Mouse (Mus musculus): ENCODE data around the gene Gm10577. TPM values are rescaled to one million over a fixed set of nuclear protein-coding genes. Genes with fewer than 3 reads are reported as not detected.

The Gm10577 gene
- total RNA-seq, 2 experiments from 2014 or later: not detected

DNA sequence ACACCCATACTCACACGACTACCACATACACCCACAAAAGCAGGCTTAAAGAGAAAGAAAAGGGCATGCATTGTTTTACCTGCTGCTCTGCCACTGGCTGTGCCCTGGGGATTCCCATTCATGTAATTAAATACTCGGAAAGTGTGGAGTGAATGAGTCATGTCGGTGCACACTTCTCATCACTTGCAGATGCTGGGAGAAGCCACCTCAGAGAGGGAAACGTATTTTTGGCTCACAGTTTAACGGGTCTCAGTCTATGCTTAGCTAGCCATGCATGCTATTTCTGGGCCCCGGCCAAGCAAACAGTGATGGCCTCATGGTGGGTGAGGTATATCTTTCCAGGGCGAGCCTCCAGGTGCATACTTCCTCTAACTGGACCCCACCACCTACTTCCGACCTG is 21.6 kb downstream of the Gm10577 start:
- intact Hi-C loops (cut with DNase I): loop anchor here (5.0 kb wide), 1 partner anchor 412 kb away; no protein-coding TSS in a partner anchor
- DNase-seq (ENCODE audit: extremely low spot score in 1 of 2, low spot score in 2 of 2): no peak

- intact Hi-C loops (cut with DNase I): loop anchor here (5.0 kb wide), 1 partner anchor 411 kb away; no protein-coding TSS in a partner anchor
- peak; percentile 63 to 74 for DNase-seq (ENCODE audit: extremely low spot score in 1 of 2, low spot score in 2 of 2)
Measured at GRCm38 (mm10) chr4:100998145-100998544, 22.4 kb downstream of the Gm10577 start.

- intact Hi-C loops (cut with DNase I): loop anchor here (2.0 to 5.0 kb wide), 2 partner anchors 151 to 409 kb away; no protein-coding TSS in a partner anchor
- DNase-seq (ENCODE audit: extremely low spot score in 1 of 2, low spot score in 2 of 2): no peak
Measured at GRCm38 (mm10) chr4:100996060-100996651, 24.3 kb downstream of the Gm10577 start.

- intact Hi-C loops (cut with DNase I): loop anchor here (2.0 to 5.0 kb wide), 2 partner anchors 151 to 408 kb away; no protein-coding TSS in a partner anchor
- DNase-seq (ENCODE audit: extremely low spot score in 1 of 2, low spot score in 2 of 2): no peak
Measured at GRCm38 (mm10) chr4:100995617-100996016, 24.9 kb downstream of the Gm10577 start.

GRCm38 (mm10) chr4:100994442-100995255 is 25.8 kb downstream of the Gm10577 start:
- intact Hi-C loops (cut with DNase I): loop anchor here (5.0 kb wide), 3 partner anchors 217 to 407 kb away; partner anchors contain the start of gene Cachd1
- DNase-seq (ENCODE audit: extremely low spot score in 1 of 2, low spot score in 2 of 2): no peak

DNA sequence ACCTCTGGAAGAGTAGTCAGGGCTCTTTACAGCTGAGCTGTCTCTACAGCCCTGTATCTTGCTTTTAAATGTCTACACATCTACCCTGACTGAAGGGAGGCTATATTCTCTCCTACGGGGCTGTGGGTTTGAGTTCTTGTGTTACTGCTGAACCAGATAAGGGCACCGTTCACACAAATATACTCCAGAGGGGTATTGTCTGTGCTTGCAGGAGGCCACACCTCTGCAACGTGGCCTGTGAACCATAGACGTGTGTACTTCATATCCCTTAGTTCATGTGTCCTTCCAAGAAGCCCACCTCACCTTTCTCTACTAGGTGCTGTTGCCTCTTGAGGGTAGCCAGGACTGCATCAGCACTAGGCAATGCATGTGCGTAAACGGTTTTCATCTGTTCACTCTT is 28.4 kb downstream of the Gm10577 start:
- DNase-seq (ENCODE audit: extremely low spot score in 1 of 2, low spot score in 2 of 2): no peak
- intact Hi-C loops (cut with DNase I): loop anchor here (5.0 kb wide), 2 partner anchors 215 to 265 kb away; partner anchors contain the start of gene Cachd1

DNA sequence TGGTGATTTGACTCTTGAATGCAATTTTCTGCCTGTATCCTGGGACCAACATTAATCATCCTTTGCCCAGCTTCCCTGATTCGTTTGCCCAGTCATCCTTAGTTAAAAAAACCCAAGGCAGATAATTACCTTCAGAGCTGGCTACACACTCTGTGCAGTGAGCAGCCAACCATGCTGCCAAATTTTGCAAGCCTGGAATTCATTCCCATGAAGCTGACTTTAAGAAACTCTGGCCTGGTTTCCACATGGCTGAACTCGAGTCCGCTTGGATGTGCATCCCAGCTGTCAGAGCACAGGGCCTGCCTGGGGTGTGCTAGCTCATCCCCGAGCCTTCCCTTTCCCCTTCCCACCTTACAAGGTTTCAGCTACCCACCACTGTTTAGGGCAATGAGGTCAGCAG is 29.5 kb downstream of the Gm10577 start:
- intact Hi-C loops (cut with DNase I): loop anchor here (5.0 kb wide), 2 partner anchors 214 to 264 kb away; partner anchors contain the start of gene Cachd1
- DNase-seq (ENCODE audit: extremely low spot score in 1 of 2, low spot score in 2 of 2): no peak

- no peak for DNase-seq (ENCODE audit: extremely low spot score in 1 of 2, low spot score in 2 of 2)
- intact Hi-C loops (cut with DNase I): no loop called here
Measured at GRCm38 (mm10) chr4:100988231-100988799, 32.2 kb downstream of the Gm10577 start.

DNA sequence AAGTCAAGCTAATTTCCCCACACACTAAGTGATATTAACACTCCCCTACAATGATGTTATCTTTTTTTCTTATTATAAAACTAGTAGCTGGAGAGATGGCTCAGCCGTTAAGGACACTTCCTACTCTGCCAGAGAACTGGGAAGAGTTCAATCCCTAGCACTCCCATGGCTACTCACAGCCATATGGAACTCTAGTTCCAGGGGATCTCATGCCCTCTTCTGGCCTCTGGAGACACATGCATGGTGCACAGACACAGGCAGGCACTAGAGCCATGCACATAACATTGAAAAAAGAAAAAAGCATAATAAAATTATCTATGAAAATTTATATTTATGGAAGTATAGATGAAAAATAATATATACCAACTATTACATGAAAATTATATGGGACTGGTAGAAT is 33.3 kb downstream of the Gm10577 start:
- no peak for DNase-seq (ENCODE audit: extremely low spot score in 1 of 2, low spot score in 2 of 2)
- intact Hi-C loops (cut with DNase I): no loop called here

GRCm38 (mm10) chr4:100977522-100977921 is 43.0 kb downstream of the Gm10577 start:
- intact Hi-C loops (cut with DNase I): loop anchor here (10.0 kb wide), 1 partner anchor 203 kb away; the partner anchor contains the start of gene Cachd1
- DNase-seq (ENCODE audit: extremely low spot score in 1 of 2, low spot score in 2 of 2): no peak

GRCm38 (mm10) chr4:100974455-100975035 is 46.0 kb downstream of the Gm10577 start:
- intact Hi-C loops (cut with DNase I): loop anchor here (10.0 kb wide), 1 partner anchor 200 kb away; the partner anchor contains the start of gene Cachd1
- DNase-seq (ENCODE audit: extremely low spot score in 1 of 2, low spot score in 2 of 2): no peak

- intact Hi-C loops (cut with DNase I): loop anchor here (10.0 kb wide), 1 partner anchor 199 kb away; the partner anchor contains the start of gene Cachd1
- DNase-seq (ENCODE audit: extremely low spot score in 1 of 2, low spot score in 2 of 2): no peak
Measured at GRCm38 (mm10) chr4:100973641-100974454, 46.6 kb downstream of the Gm10577 start.

Other genes with a start within 250 kb of the Gm10577 start
- 10 to 100 TPM; 12.7 to 21.5 TPM for gene Cachd1, start 244.0 kb downstream of the Gm10577 start, total RNA-seq (2021)
- 10 to 100 TPM; 27.6 to 28.3 TPM for gene Raver2, start 48.3 kb upstream of the Gm10577 start, total RNA-seq (2021)
- 100 to 1,000 TPM; 120 to 126 TPM for gene Jak1, start 244.6 kb upstream of the Gm10577 start, total RNA-seq (2021)